Mouse (Mus musculus) v-Abl transformed pro-B cells (cell line): ENCODE measurements at regions not wholly inside any gene's neighbourhood (a gene's known extent, or its start where the extent isn't known, plus 50 kb on each side); places are given as distances from the start of the nearest gene placed in this dataset.

Experiments used
- in situ Hi-C, 2 experiments: fragments of 400-800 bp; cut with MboI; formaldehyde crosslinking; loops; one replicate each; pipeline ENCODE4 v1.15.1; 2025; ENCODE audit not compliant: unreplicated experiment in 2 of 2

DNA sequence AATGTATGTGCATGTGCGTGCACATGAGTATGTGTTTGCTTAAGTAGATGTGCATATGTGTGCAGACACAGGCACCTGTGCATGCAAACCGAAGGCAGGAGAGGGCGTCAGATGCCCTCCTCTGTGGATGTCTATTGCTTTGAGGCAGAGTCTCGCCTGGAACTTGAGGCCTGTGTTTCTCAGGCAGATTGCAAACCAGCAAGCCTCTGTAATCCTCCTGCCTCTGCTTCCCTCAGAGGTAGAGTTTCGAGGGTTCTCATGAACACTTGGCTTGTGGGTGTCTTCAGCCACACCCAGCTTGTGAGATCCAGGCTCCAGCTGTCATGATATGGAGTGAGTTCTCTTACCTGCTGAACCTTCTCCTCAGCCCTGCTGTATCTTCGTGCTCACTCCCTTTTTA lies 134.4 kb downstream of the Rchy1 start:
- in situ Hi-C loops, result no loop called here

DNA sequence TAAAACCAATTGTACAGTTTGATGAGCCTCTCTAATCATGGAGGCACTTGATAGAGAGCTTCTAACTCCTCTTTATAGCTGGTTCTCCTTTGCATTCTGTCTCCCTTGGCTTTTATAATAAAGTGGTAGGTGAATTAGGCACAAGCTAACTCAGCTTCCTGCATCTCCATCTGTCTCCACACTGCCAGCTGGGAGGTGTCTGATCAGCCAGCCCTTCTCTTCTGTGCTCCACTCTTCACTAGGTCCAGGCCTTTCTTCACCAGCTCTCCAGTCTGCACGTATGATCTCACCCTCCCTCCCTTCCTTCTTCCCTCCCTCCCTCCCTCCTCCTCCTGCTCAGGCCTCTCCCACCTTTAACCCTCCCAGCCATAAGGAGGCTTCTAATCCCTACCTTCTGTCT lies 136.2 kb downstream of the Rchy1 start:
- in situ Hi-C loops, result no loop called here

DNA sequence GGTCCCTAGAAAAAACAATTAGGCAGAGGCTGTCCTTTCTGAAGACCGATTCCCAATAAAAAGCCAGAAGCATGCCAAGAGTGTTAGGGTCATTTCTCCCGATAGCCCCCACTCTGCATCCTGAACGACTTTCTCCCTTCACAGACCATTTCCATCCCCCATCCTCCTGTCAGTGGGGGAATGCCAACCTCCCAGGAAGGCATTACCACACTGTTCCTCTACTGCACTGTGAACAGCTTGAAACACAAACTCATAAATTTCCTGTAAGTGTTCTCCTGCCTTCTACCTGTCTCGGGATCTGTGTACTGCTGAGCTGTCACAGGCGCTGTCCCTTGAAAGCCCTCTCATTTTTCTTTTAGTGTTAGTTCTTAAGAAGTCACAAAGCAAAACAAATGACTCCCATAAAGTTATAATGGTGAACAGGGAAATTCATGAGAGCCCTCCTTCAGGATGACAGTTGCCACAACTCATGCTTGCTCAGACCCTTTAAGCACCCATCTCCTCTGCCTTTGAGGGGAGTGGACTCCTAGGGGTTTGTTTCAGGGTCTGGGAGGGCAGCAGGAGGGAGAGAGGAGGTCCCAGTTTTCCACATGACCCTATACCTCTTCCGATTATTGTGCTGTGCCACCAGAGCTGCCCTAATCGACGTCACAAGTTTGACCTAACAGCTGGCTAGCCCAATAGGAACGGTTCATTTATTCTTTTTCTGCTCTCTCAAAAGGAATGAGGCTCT lies 139.9 kb downstream of the Rchy1 start:
- in situ Hi-C loops, result no loop called here

DNA sequence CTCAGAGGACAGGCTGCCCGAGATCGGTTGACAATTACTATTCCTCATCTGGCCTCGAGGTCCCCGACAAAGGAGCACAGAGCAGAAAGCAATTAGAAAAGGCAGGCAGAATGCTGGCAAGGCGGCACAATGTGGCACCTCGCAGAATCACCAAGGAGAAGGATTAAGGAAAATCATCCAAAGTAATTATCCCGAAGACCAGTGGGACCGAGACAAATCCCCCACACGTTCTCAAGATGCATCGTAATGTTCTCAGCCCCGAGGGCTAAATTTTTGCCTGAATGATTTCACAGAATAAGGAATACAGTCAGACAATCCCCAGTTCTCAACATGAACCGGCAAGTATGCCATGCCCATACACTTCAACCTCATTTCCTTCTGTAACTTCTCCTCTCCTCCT lies 144.1 kb downstream of the Rchy1 start:
- in situ Hi-C loops, result no loop called here

DNA sequence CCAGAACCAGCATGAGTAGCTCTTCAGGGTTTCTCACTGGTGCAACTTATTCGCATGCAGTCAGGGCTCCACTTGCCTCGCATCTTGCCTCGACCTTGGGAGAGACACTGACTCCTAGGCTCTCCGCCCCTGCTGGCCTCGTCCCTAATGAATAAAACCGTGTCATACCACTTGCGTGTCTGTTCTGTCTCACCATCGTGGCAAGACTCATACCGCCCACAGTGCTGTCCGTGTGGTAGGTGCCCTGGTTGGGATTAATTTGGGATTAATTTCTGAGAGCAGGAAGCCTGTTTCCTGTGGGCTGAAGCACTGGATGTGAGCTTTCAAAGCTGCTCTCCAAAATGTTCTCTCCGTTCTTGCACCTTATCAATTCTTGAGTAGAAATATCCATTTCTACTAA lies 144.7 kb downstream of the Rchy1 start:
- in situ Hi-C loops, result no loop called here

DNA sequence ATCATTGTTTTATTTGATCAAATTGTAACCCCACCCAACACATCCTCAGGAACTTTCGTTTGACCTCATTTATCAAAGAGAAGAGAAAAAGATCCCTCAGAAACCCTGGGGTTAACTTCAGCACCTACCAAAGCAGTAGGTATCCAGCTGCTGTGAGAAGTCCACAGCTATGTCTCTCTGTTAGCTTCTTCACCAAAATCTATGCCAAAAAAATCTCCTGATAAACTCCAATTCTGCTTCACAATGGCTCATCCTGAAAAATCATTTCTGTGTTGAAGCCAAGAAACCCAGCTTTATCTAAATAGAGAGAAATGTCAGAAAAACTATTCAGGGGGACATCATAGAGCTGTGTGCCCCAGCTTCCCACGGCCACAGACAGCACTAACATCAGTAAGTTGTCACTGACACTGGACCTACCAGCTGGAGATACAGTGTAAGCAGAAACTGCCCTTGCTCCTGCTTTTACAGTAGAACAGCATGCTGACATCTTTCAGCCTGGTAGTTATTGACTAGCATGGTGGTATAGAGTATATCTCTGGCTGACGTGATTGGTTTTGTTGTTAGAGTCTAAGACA lies 146.4 kb downstream of the Rchy1 start:
- in situ Hi-C loops, result no loop called here

DNA sequence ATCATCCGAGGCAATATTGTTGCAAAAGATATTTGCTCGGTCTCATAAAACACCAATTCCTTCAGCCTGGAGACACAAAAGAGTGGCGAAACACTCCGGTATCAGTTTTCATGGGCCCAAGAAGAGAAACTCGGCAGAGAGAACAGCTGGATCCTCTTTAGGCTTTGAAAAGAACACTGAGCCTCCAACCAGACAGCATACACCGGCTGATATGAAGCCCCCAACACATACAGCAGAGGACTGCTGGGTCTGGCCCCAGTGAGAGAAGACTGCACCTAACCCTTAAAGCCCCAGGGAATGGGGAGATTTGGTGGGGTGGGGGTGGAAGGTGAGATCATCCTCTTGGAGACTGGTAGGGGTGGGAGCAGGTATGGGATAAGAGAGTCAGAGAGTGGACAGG lies 147.9 kb downstream of the Rchy1 start:
- in situ Hi-C loops, result no loop called here

DNA sequence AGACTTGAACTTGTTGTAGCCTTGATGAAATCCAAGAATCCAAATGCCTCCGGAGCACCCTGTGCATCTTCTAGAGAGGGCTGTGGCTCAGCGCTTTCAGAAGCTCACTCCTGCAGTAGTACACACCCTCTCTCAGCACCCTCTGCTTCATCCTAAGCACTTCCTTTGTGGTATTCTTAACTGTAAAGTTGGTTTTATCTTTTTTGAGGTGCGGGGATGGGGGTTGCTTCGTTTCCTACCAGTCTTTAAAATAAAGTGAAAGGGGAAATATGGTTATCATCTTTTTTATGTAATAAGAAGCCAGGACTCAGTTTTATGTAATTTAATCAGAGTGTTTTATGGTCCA lies 148.5 kb downstream of the Rchy1 start:
- in situ Hi-C loops, result no loop called here

DNA sequence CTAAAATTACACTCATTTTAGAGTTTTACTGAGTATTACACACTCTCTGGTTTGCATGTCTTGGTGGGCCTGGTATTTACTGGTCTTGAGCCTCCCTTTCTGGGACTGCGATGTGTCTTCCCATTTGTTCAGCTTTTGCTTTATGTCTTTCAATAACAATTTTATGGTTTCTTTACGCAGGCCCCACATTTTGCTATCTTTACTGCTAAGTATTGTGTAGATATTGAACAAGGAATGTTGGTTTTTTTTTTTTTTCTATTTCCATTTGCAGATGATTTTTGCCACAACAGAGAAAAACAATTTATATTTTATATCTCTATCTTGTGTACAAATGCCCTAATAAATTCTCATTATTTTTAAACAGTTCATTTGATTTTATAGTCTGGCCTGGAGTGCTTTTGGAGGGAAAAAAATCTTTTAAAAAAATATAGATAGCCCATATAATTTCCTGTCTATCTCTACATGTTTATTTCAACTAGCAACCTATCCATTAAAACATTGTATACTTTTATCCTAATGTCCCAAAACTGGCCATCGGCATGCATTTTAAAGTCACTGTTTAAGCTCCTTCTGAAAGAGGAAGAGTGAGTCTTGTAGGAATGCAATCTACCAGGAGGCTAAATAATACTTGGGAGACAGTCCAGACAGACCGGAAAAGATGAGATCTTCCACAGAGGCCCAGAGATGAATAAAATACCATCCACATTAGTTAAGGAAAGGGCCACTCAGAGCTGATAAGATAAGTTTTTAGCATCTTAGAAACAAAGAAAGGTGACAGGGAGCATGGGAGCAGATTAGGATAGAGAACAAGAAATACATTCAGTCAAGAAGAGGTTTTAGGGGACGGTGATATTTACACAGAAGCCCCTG lies 149.1 kb downstream of the Rchy1 start:
- in situ Hi-C loops, result no loop called here

DNA sequence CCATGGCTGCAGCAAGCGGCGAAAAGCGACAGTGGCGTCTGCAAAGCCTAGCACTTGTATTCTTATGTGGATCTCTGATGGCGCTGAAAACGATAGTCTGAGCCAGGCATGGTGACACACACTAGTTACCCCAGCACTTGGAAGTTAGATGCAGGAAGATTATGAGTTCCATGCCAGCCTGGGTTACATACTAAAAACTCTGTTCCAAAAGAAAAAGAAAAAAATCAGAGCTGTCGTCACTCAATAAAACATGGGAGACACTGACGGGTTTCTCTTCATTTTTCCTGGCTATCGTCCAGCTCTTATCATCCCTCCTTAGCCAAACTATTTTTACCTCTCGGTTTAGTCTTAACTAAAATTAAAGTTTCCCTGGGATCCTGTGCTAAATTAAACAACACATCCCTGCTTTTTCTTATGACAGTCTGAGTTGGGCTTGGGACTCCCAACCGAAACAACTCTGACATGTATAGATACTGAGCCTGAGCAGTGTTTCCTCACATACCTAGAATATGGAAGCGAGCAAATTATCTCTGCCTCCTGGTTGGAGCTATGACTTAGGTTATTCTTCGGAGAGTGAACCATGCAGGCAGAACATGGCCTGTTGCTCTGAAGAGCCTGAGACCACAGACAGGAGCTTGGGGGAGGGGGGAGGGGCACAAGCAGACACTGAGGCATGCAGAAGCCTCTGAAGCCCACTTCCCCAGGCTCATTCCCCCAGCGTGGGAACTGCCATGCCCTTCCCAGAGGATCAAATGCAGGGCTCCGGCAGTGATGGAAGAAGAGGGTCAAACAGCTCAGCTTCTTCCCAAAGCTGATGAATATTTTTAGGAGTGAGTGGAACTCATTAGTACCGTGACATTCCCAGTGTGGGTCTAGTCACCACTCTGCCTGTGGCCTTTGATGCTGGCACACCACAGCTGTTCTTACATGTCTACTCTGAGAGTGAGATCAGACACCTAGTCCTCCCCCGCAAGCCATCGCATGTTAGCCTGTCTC lies 155.5 kb downstream of the Rchy1 start:
- in situ Hi-C loops, result no loop called here

DNA sequence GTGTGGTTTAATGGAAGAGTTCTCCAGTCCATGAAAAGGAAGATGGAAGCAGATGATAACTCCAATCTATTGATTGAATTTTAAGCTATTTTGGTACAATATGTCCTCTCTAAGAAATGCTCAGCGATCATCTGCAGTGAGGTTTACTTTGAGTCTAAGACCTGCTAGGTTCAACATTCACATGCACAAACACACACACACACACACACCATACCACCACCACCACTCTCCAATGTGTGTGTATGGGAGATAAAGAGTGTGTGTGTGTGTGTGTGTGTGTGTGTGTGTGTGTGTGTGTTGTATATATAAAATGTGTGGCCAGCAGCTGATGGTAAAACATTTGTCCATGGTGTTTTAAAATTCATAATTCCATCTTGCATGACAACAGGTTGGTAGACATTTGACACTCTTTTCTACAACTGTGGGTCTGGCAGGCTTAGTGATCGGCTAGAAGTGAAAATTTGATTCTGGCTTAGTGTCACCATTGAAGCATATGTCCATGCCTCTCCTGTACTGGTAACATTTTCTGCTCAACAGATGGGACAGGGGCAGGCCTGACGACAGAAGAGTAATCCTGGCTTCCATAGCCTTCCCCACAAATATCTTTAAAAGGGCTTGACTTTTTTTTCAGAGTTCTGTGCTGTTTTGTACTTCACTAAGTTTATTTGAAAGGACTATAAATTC lies 161.4 kb downstream of the Rchy1 start:
- in situ Hi-C loops, result no loop called here

DNA sequence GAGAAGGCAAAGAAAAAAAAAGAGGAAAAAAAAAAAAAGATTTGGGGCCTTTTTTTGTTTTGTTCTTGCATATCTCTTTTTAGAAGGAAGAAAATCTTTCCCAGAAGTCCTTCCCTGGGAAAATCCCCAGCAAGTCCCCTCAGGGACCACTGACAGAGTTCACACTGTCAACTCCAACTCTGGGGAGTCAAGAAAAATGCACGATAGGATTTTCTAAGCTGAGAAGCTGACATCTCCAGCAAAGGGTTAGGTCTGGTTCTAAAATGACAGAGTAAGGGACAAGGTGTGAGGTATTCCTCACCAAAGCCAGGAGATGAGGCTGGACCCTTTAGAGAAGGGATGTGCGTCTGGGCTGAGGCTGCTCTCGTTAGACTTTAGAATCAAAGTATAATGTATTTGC lies 165.5 kb downstream of the Rchy1 start:
- in situ Hi-C loops, result no loop called here

DNA sequence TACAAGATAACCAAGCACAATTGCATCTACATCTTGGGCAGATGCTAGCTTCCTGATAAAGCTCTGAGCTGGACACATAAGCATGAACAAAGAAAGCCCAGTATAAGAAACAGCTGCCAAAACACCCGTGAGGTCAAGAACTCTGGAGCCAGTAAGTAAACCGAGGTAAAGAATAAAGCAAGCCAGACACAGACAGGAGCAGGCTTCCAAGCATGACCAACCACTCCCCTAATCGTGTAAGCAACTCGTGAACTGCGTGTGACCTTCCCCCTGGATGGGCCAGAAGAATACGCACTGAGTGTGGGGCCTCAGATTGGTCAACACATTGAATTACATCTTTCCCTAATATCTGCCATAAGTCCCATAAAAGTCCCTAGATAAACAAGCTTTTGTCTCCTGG lies 170.1 kb downstream of the Rchy1 start:
- in situ Hi-C loops, result no loop called here

DNA sequence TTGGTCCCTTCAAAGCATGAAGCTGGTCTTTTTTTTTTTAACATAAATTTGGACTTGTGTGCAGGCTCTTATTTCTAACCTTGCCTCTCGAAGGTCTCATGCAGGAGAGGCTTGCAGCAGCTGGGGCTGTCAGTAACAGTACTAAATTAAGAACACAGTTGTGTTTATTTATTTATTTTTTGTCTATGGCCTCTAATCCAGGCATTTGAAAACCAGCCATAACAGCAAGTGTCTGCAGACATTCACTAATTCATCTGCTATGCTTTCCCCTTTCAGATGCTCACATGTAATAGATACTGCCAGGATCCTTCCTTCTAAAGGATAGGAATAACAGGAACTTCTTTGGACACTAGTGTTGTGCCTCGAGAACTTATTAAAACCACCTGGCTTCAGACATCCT lies 172.5 kb downstream of the Rchy1 start:
- in situ Hi-C loops, result no loop called here

DNA sequence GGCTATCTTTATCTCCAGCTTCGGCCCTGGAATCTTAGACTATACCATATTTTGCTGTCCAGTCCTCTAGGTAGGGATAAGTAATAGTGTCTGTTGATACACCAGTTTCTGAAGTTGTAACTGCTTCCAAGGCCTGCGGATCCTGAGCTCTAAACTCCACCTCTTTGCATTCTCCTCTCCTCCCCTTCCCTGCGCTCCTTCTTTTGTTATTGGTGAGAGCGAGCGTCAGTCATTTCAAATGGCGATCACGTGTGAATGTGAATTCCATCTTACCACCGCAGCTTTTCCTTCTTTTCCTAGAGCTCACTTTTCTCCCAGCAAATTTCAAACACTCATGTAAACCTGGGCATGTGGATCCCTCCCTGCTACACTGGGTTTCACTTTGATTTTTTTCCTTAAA lies 178.9 kb downstream of the Rchy1 start:
- in situ Hi-C loops, result no loop called here

DNA sequence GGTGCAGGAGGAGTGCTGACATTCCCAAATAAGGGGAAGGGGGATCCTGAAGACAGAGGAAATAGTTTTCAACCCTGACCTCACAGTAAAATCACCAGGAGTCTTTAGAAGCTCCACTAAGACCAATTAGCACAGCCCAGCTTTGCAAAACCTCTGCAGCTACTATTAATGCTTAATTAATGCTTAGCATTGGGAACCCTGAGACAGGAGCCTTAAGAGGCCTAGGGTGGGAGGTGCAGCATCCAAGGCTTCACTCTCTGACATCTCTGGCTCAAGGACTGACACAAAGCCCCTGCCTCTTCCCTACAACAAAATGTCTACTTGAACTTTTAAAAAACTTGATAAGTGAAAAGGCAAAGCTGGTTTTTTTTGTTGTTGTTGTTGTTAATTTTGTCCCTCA lies 185.9 kb downstream of the Rchy1 start:
- in situ Hi-C loops, result no loop called here

DNA sequence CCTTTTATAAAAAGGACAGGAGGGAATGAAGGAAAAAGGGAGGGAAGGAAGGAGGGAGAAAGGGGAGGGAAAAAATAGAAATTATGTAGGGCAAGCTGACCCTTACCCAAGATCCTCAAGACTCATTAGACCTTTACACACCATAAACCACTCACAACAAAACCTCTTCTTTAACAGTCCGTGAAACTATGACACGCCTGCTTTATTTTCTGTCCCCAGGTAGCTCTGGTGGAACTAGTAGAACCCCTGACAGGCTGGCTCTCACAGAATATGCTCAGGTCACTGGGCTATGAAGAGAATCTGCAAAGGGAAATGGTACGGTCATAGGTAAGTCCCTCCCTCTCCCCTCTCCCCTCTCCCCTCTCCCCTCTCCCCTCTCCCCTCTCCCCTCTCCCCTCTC lies 188.8 kb downstream of the Rchy1 start:
- in situ Hi-C loops, result no loop called here

DNA sequence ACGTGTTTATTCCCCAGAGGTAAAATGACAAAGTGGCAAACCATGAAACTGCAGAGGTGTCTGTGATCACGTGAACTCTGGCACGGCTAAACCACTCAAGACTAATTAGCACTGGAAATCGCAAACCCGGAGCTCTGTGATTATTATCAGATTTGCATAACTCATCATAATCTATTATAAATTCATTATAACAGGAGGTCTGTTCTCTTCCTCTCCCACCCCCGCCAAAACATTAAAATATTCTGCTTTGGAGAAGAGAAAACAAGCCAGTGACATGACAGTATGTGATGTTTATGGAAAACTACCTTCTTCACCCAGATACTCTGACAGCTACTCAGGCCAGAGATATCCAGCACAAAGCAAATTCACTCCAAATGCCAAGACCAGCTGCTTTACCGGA lies 195.0 kb downstream of the Rchy1 start:
- in situ Hi-C loops, result no loop called here

DNA sequence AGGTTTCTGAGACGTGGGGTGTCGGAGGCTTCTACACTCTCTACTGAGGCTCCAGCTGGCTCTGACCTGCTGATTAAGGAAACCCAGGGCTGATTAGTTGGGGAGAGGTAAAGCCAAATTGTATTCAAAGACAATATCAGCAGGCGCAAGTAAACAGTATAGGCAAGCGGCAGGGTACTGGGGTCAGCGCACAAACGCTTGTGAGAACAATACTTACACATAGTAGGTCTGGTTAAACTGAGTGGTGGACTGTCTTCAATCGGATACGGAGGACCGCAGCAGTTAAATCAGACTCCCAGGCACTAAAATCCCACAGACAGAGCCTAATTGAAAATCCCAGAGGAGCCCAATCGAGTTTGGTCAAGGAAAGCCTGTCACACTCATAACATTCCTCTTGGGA lies 195.8 kb downstream of the Rchy1 start:
- in situ Hi-C loops, result no loop called here

DNA sequence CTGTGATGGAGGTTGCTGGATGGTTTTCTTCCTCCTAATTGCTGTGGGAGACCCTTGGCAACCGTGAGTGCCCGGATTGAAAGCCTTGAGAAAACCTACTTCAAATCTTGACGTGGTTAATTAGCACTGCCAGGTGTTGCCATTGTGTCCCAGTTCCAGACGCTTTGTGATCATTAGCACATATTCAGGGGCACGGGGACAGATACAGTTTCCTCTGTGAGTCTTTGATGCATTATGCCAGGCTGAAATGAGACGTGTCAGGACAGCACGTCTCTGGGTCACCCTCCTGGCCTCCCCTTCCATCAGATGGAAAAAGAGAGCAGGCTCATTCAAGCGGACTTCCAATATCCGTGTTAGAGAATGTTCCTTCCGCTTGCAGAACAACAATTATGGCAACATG lies 198.2 kb downstream of the Rchy1 start:
- in situ Hi-C loops, result no loop called here
